Mouse (Mus musculus) left cerebral cortex, adult 2 months (tissue): ENCODE results near the gene Camta1. TPM values are rescaled to one million over a fixed set of nuclear protein-coding genes. Genes with fewer than 3 reads are reported as not detected.

Source experiments
- DNase-seq, 2 experiments: peaks; one replicate each; pipeline ENCODE4 v3.0.0; 2021 to 2022; ENCODE audit warnings: low spot score in 2 of 2, mixed read lengths in 1 of 2; ENCODE audit errors: extremely low spot score in 1 of 2
- H3K27ac ChIP-seq: fragments of 200-600 bp; 2 replicates; pipeline ENCODE4 v1.8.1; 2022
- H3K4me3 ChIP-seq: fragments of 200-600 bp; 2 replicates; pipeline ENCODE4 v1.8.1; 2022
- CTCF ChIP-seq: fragments of 200-600 bp; IDR thresholded peaks from 2 replicates; pipeline ENCODE4 v1.8.1; 2022; ENCODE audit warnings: antibody characterized with exemption, mild to moderate bottlenecking, moderate library complexity
- intact Hi-C: fragments of 180-260 bp; cut with DNase I; formaldehyde crosslinking; loops from one replicate; pipeline ENCODE4 v1.15.1; 2025
- total RNA-seq, 2 experiments: library from RNA; stranded (reverse); gene quantifications; 2 replicates each; pipeline ENCODE4 v1.2.3; 2021

Gene Camta1
- total RNA-seq, 2 experiments from 2014 or later = 242 to 255 TPM

- DNase-seq = no peak
- H3K4me3 ChIP-seq = no peak overlapping the region
- peak; percentile 39 for TF ChIP-seq CTCF
- no peak overlapping the region for H3K27ac ChIP-seq
- intact Hi-C loops = loop anchor here (5.0 kb wide), 1 partner anchor 33 kb away; no protein-coding TSS in a partner anchor
Observed at GRCm38 (mm10) chr4:151694047-151694446, 167.6 kb downstream of the Camta1 start.

- no peak overlapping the region for H3K4me3 ChIP-seq
- H3K27ac ChIP-seq = peak overlapping the region; percentile 7; the same call in 1 of the 2 replicates
- no peak for TF ChIP-seq CTCF
- intact Hi-C loops = loop anchor here (5.0 kb wide), 1 partner anchor 37 kb away; no protein-coding TSS in a partner anchor
- DNase-seq = peak in 1 of 2 experiments; percentile 16
Observed at GRCm38 (mm10) chr4:151690041-151690440, 171.6 kb downstream of the Camta1 start.

DNA sequence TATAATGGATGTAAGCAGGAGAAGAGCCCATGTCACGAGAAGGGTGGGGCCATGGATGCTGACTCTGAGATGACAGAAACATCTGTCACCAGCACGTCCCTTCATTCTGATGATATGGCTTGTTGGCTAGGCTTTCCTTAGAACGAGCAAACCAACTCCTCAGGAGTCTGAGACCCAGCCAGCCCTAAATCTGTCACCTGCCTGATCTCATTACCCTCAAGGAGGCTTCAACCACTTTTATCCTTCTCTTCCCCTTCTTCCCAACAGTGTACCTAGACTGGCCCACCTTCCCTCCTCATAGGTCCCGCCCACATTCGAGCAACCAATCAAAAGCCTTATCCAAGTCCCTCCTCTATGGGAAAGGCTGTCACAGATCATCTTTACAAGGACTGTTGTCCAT is 173.5 kb downstream of the Camta1 start:
- H3K27ac ChIP-seq = no peak overlapping the region
- intact Hi-C loops = no loop called here
- H3K4me3 ChIP-seq = no peak overlapping the region
- no peak for TF ChIP-seq CTCF
- no peak for DNase-seq

- H3K4me3 ChIP-seq = no peak overlapping the region
- DNase-seq = no peak
- intact Hi-C loops = no loop called here
- no peak for TF ChIP-seq CTCF
- H3K27ac ChIP-seq = no peak overlapping the region
Observed at GRCm38 (mm10) chr4:151684596-151684995, 177.1 kb downstream of the Camta1 start.

GRCm38 (mm10) chr4:151682831-151683488 is 178.7 kb downstream of the Camta1 start:
- intact Hi-C loops = no loop called here
- peak; percentile 21 for TF ChIP-seq CTCF
- Histone ChIP-seq H3K4me3 (no peak overlapping the region), H3K27ac (no peak overlapping the region)
- no peak for DNase-seq

DNA sequence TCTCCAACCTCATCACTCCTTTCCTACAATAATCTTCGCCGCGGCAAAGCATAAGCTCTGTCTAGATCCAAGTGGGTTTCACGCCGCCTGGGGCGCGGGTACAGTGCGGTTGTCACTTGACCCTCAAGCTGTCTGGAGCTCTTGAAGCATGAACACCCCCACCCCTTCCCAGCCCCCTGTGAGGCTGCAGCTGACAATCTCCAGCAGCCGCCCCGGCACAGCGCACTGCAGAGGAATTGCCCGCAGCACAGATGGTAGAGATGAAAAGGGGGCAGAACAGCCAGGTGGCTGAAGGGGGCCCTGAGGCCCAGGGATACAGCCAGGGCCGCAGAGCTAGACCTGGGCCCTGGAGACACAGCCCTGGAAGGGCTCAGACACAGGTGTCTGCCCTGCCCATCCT is 189.2 kb downstream of the Camta1 start:
- intact Hi-C loops = no loop called here
- H3K27ac ChIP-seq = no peak overlapping the region
- no peak for DNase-seq
- TF ChIP-seq CTCF = no peak
- no peak overlapping the region for H3K4me3 ChIP-seq

- Histone ChIP-seq H3K27ac (no peak overlapping the region; the same call in 1 of the 2 replicates), H3K4me3 (no peak overlapping the region)
- peak; percentile 50 to 52 for DNase-seq
- TF ChIP-seq CTCF = no peak
- intact Hi-C loops = no loop called here
Observed at GRCm38 (mm10) chr4:151666411-151666901, 195.2 kb downstream of the Camta1 start.

DNA sequence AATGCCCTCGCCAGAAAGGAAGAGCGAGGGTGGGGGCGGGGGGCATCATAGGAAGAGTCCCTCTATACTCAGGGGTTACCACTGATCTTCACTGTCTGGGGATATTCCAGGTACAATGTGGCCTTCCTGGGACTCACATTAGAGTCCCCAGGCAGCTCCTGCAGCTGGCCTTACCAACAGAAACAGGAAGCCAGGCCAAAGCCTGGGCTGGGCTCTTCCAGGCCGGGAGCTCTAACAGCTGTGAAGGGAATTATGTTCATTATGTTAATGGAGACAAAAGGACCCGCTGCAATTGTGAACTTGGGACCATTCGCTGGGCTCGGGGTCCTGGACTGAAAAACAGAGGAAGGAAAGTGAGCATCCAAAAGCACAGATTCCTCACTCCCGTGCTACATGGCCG is 200.2 kb downstream of the Camta1 start:
- no peak for TF ChIP-seq CTCF
- intact Hi-C loops = no loop called here

GRCm38 (mm10) chr4:151656427-151656826 is 205.2 kb downstream of the Camta1 start:
- TF ChIP-seq CTCF = no peak
- Histone ChIP-seq H3K4me3 (no peak overlapping the region), H3K27ac (no peak overlapping the region)
- no peak for DNase-seq
- intact Hi-C loops = no loop called here

More for the DNA sequence above, 200.2 kb downstream of the Camta1 start:
- no peak overlapping the region for H3K4me3 ChIP-seq
- no peak overlapping the region for H3K27ac ChIP-seq
- DNase-seq = no peak

GRCm38 (mm10) chr4:151655637-151656385 is 205.9 kb downstream of the Camta1 start:
- no peak for TF ChIP-seq CTCF
- intact Hi-C loops = no loop called here
- no peak overlapping the region for H3K4me3 ChIP-seq
- DNase-seq = no peak
- H3K27ac ChIP-seq = no peak overlapping the region

DNA sequence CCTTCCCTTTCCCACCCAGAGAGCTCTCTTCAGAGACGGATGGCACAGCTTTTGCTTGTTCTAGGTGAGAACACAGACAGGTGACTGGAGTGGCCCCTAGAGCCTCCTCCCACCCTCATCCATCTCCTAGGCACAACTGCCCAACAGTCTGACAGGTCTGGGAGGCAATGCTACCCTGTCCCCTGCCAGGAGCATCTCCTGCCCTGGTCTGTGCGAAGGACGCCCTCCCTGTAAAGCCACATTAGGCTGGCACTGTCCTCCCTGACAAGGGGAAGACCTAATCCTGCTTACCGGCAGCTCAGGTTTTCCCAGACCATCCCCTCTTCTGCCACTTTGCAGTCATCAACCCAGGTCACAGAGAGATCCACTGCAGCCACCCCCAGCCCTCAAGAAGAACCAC is 206.4 kb downstream of the Camta1 start:
- H3K27ac ChIP-seq = no peak overlapping the region
- intact Hi-C loops = no loop called here
- DNase-seq = no peak
- TF ChIP-seq CTCF = no peak
- no peak overlapping the region for H3K4me3 ChIP-seq

DNA sequence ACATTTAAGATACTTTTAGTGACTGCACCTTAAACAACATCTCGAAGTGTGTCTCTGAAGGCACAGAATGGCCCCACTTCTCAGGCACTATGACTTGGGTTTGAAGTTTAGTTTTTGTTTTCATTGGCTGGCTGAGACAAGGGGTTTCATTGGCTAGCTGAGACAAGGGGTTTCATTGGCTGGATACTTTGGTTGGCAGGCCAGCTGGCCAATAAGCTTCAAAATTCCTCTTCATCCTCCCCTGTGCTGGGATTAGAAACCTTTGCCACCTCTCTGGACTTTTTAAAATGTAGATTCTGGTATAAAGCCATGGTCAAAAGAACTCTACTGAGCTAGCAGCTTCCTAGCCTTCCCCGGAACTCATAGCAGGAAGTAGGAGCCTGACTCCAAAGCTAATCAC is 219.3 kb downstream of the Camta1 start:
- intact Hi-C loops = loop anchor here (5.0 to 10.0 kb wide), 2 partner anchors 112 to 305 kb away; no protein-coding TSS in a partner anchor
- Histone ChIP-seq H3K27ac (no peak overlapping the region), H3K4me3 (no peak overlapping the region)
- no peak for DNase-seq
- TF ChIP-seq CTCF = no peak
